Mouse (Mus musculus): ENCODE measurements around the gene 2410004B18Rik. TPM values are rescaled to one million over a fixed set of nuclear protein-coding genes. Genes with fewer than 3 reads are reported as not detected.

2410004B18Rik gene
- polyA plus RNA-seq, 1 experiment from 2014 or later = 55.2 TPM

GRCm38 (mm10) chr3:145933845-145934244 lies 4.0 kb upstream of the 2410004B18Rik start:
- H3K4me1 ChIP-seq (replicated peaks) = peaks cover 16% of the 10 kb centered on the region
- no peaks in the 10 kb centered on the region for H3K9me3 ChIP-seq
- H3K27ac ChIP-seq = no peak overlapping the region
- no peak overlapping the region for H3K4me3 ChIP-seq (replicated peaks)
- no peak overlapping the region for H3K4me2 ChIP-seq
- WGBS = 80% methylated on average over 9 of the region's 9 CpGs
- no peaks in the 10 kb centered on the region for H3K27me3 ChIP-seq
- H3K36me3 ChIP-seq = peaks cover 41% of the 10 kb centered on the region
- no peak for ATAC-seq (ENCODE audit: insufficient number of reproducible peaks, insufficient read depth, low FRiP score, low TSS enrichment, low read depth)
- no peak overlapping the region for H3K9ac ChIP-seq (replicated peaks)

- Histone ChIP-seq H3K27ac (no peak overlapping the region), H3K9me3 (no peaks in the 10 kb centered on the region), H3K4me2 (peak overlapping the region; percentile 77), H3K9ac (replicated peaks) (peak overlapping the region; percentile 93), H3K27me3 (no peaks in the 10 kb centered on the region), H3K4me1 (replicated peaks) (peaks cover 13% of the 10 kb centered on the region), H3K36me3 (peaks cover 40% of the 10 kb centered on the region), H3K4me3 (replicated peaks) (peak overlapping the region; percentile 96)
- 25% methylated on average over 46 of the region's 50 CpGs for WGBS
- peak; percentile 14; the same call in 1 of the 2 replicates for ATAC-seq (ENCODE audit: insufficient number of reproducible peaks, insufficient read depth, low FRiP score, low TSS enrichment, low read depth)
Observed at GRCm38 (mm10) chr3:145938405-145939349, 863 bp downstream of the 2410004B18Rik start.

GRCm38 (mm10) chr3:145939402-145939801 lies 1.6 kb downstream of the 2410004B18Rik start:
- 87% methylated on average over 12 of the region's 12 CpGs for WGBS
- Histone ChIP-seq H3K27me3 (no peaks in the 10 kb centered on the region), H3K27ac (no peak overlapping the region), H3K9ac (replicated peaks) (no peak overlapping the region), H3K4me3 (replicated peaks) (peak overlapping the region; percentile 96; the same call in 1 of the 2 replicates), H3K9me3 (no peaks in the 10 kb centered on the region), H3K4me1 (replicated peaks) (peaks cover 13% of the 10 kb centered on the region), H3K36me3 (peaks cover 42% of the 10 kb centered on the region), H3K4me2 (peak overlapping the region; percentile 77)
- no peak for ATAC-seq (ENCODE audit: insufficient number of reproducible peaks, insufficient read depth, low FRiP score, low TSS enrichment, low read depth)

- no peak for ATAC-seq (ENCODE audit: insufficient number of reproducible peaks, insufficient read depth, low FRiP score, low TSS enrichment, low read depth)
- Histone ChIP-seq H3K27me3 (no peaks in the 10 kb centered on the region), H3K9ac (replicated peaks) (no peak overlapping the region), H3K27ac (no peak overlapping the region), H3K36me3 (peaks cover 45% of the 10 kb centered on the region), H3K9me3 (no peaks in the 10 kb centered on the region), H3K4me2 (no peak overlapping the region), H3K4me1 (replicated peaks) (peaks cover 13% of the 10 kb centered on the region), H3K4me3 (replicated peaks) (no peak overlapping the region)
- WGBS = 92% methylated on average over 4 of the region's 4 CpGs
Observed at GRCm38 (mm10) chr3:145939971-145940370, 2.2 kb downstream of the 2410004B18Rik start.

GRCm38 (mm10) chr3:145941971-145942370 lies 4.2 kb downstream of the 2410004B18Rik start:
- Histone ChIP-seq H3K27ac (no peak overlapping the region), H3K4me3 (replicated peaks) (no peak overlapping the region), H3K9me3 (no peaks in the 10 kb centered on the region), H3K4me2 (no peak overlapping the region), H3K9ac (replicated peaks) (no peak overlapping the region), H3K4me1 (replicated peaks) (peaks cover 19% of the 10 kb centered on the region), H3K27me3 (no peaks in the 10 kb centered on the region), H3K36me3 (peaks cover 57% of the 10 kb centered on the region)
- whole genome bisulfite sequencing = 16% methylated on average over 3 of the region's 3 CpGs
- ATAC-seq (ENCODE audit: insufficient number of reproducible peaks, insufficient read depth, low FRiP score, low TSS enrichment, low read depth) = no peak

GRCm38 (mm10) chr3:145944348-145944747 lies 6.5 kb downstream of the 2410004B18Rik start:
- H3K27me3 ChIP-seq = no peaks in the 10 kb centered on the region; the same call in 1 of the 2 replicates
- no peak overlapping the region for H3K4me3 ChIP-seq (replicated peaks)
- peaks cover 51% of the 10 kb centered on the region for H3K36me3 ChIP-seq
- no peak overlapping the region for H3K27ac ChIP-seq
- no peak overlapping the region for H3K4me2 ChIP-seq
- H3K9me3 ChIP-seq = no peaks in the 10 kb centered on the region
- 88% methylated on average over 7 of the region's 7 CpGs for WGBS
- peaks cover 8% of the 10 kb centered on the region for H3K4me1 ChIP-seq (replicated peaks)
- no peak overlapping the region for H3K9ac ChIP-seq (replicated peaks)
- no peak for ATAC-seq (ENCODE audit: insufficient number of reproducible peaks, insufficient read depth, low FRiP score, low TSS enrichment, low read depth)

- 87% methylated on average over 3 of the region's 3 CpGs for WGBS
- Histone ChIP-seq H3K27ac (no peak overlapping the region), H3K36me3 (peaks cover 38% of the 10 kb centered on the region), H3K4me2 (no peak overlapping the region), H3K27me3 (no peaks in the 10 kb centered on the region; the same call in 1 of the 2 replicates), H3K4me1 (replicated peaks) (peaks cover 13% of the 10 kb centered on the region), H3K9ac (replicated peaks) (no peak overlapping the region), H3K4me3 (replicated peaks) (no peak overlapping the region), H3K9me3 (no peaks in the 10 kb centered on the region)
- ATAC-seq (ENCODE audit: insufficient number of reproducible peaks, insufficient read depth, low FRiP score, low TSS enrichment, low read depth) = no peak
Observed at GRCm38 (mm10) chr3:145945904-145946303, 8.1 kb downstream of the 2410004B18Rik start.

GRCm38 (mm10) chr3:145946654-145947053 lies 8.8 kb downstream of the 2410004B18Rik start:
- no peak for ATAC-seq (ENCODE audit: insufficient number of reproducible peaks, insufficient read depth, low FRiP score, low TSS enrichment, low read depth)
- H3K4me1 ChIP-seq (replicated peaks) = peaks cover 13% of the 10 kb centered on the region
- no peak overlapping the region for H3K27ac ChIP-seq
- H3K4me2 ChIP-seq = no peak overlapping the region
- no peak overlapping the region for H3K9ac ChIP-seq (replicated peaks)
- no peak overlapping the region for H3K4me3 ChIP-seq (replicated peaks)
- H3K9me3 ChIP-seq = no peaks in the 10 kb centered on the region
- peaks cover 32% of the 10 kb centered on the region for H3K36me3 ChIP-seq
- WGBS = 53% methylated on average over 2 of the region's 2 CpGs
- no peaks in the 10 kb centered on the region; the same call in 1 of the 2 replicates for H3K27me3 ChIP-seq

- H3K27ac ChIP-seq = no peak overlapping the region
- 39% methylated on average over 6 of the region's 6 CpGs for WGBS
- peaks cover 13% of the 10 kb centered on the region for H3K4me1 ChIP-seq (replicated peaks)
Observed at GRCm38 (mm10) chr3:145947539-145948204, 9.9 kb downstream of the 2410004B18Rik start.

GRCm38 (mm10) chr3:145950034-145950814 lies 12.4 kb downstream of the 2410004B18Rik start:
- Histone ChIP-seq H3K9ac (replicated peaks) (no peak overlapping the region; the same call in 1 of the 2 replicates), H3K9me3 (no peaks in the 10 kb centered on the region), H3K4me2 (peak overlapping the region; percentile 51), H3K4me3 (replicated peaks) (peak overlapping the region; percentile 12), H3K27ac (no peak overlapping the region), H3K36me3 (peaks cover 9% of the 10 kb centered on the region), H3K27me3 (no peaks in the 10 kb centered on the region; the same call in 1 of the 2 replicates), H3K4me1 (replicated peaks) (peaks cover 13% of the 10 kb centered on the region)
- 7% methylated on average over 15 of the region's 15 CpGs for WGBS
- ATAC-seq (ENCODE audit: insufficient number of reproducible peaks, insufficient read depth, low FRiP score, low TSS enrichment, low read depth) = peak; percentile 71

More at GRCm38 (mm10) chr3:145947539-145948204, 9.9 kb downstream of the 2410004B18Rik start:
- no peak overlapping the region for H3K4me2 ChIP-seq
- ATAC-seq (ENCODE audit: insufficient number of reproducible peaks, insufficient read depth, low FRiP score, low TSS enrichment, low read depth) = no peak
- H3K36me3 ChIP-seq = peaks cover 32% of the 10 kb centered on the region
- H3K9me3 ChIP-seq = no peaks in the 10 kb centered on the region
- no peak overlapping the region for H3K9ac ChIP-seq (replicated peaks)
- no peaks in the 10 kb centered on the region; the same call in 1 of the 2 replicates for H3K27me3 ChIP-seq
- no peak overlapping the region for H3K4me3 ChIP-seq (replicated peaks)
